Mouse (Mus musculus): ENCODE data around the gene Edc3. TPM values are rescaled to one million over a fixed set of nuclear protein-coding genes. Genes with fewer than 3 reads are reported as not detected.

Gene Edc3
- total and polyA plus RNA-seq, 2 experiments from 2014 or later, result 11.9 to 27.8 TPM

GRCm38 (mm10) chr9:57739863-57740262 lies 31.5 kb downstream of the Edc3 start:
- WGBS, result 93% methylated on average over 5 of the region's 5 CpGs
- H3K4me2 ChIP-seq (ENCODE audit: low read depth, low read length, poor library complexity, severe bottlenecking), result no peak overlapping the region
- no peaks in the 10 kb centered on the region for H3K4me1 ChIP-seq (ENCODE audit: insufficient read depth, low read length)
- no peak for DNase-seq (ENCODE audit: low spot score)
- TF ChIP-seq CTCF (IDR thresholded peaks at IDR 0.05), result no peak
- peaks cover 14% of the 10 kb centered on the region for H3K36me3 ChIP-seq (ENCODE audit: insufficient read depth, low read length)
- H3K27me3 ChIP-seq (ENCODE audit: insufficient read depth, low read length), result no peaks in the 10 kb centered on the region
- no peak overlapping the region for H3K27ac ChIP-seq (ENCODE audit: low read depth, low read length)
- no peak for ATAC-seq (ENCODE audit: low FRiP score)
- H3K4me3 ChIP-seq (ENCODE audit: low read depth, low read length), result no peak overlapping the region
- no peaks in the 10 kb centered on the region for H3K9me3 ChIP-seq (ENCODE audit: low read length)
- H3K9ac ChIP-seq (replicated peaks; ENCODE audit: low read length, poor library complexity, severe bottlenecking), result no peak overlapping the region

DNA sequence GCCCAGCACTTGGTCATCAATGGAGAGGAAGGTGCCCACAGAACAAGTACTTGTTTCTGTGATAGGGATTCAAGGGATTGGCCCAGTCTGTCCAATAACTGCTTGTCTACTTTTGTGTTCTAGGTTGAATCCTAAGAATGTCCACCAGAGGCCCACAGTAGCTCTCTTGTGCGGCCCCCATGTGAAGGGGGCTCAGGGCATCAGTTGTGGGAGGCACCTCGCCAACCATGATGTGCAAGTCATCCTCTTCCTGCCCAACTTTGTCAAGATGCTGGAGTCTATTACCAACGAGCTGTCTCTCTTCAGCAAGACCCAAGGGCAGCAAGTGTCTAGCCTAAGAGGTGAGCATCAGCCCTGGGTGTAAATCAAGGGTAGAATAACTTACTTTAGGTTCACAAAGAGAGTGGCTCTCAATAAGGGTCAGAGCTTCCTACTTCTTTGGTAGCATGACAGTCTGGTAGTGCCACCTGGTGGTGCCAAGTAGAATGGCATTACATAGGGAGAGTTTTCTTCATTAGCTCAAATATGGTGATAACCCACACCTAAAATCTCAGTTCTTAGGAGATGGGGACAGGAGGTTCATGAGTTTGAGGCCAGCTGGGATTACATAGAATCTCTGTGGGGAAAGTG lies 36.2 kb downstream of the Edc3 start:
- H3K9me3 ChIP-seq (ENCODE audit: low read length), result no peaks in the 10 kb centered on the region
- no peak overlapping the region for H3K9ac ChIP-seq (replicated peaks; ENCODE audit: low read length, poor library complexity, severe bottlenecking)
- DNase-seq (ENCODE audit: low spot score) (peak; percentile 79), ATAC-seq (ENCODE audit: low FRiP score) (no peak)
- peak; percentile 96 for TF ChIP-seq CTCF (IDR thresholded peaks at IDR 0.05)
- H3K27me3 ChIP-seq (ENCODE audit: insufficient read depth, low read length), result no peaks in the 10 kb centered on the region
- WGBS, result 71% methylated on average over 3 of the region's 3 CpGs
- H3K36me3 ChIP-seq (ENCODE audit: insufficient read depth, low read length), result peaks cover 48% of the 10 kb centered on the region
- no peak overlapping the region for H3K4me3 ChIP-seq (ENCODE audit: low read depth, low read length)
- no peaks in the 10 kb centered on the region for H3K4me1 ChIP-seq (ENCODE audit: insufficient read depth, low read length)
- H3K27ac ChIP-seq (ENCODE audit: low read depth, low read length), result no peak overlapping the region
- H3K4me2 ChIP-seq (ENCODE audit: low read depth, low read length, poor library complexity, severe bottlenecking), result no peak overlapping the region

DNA sequence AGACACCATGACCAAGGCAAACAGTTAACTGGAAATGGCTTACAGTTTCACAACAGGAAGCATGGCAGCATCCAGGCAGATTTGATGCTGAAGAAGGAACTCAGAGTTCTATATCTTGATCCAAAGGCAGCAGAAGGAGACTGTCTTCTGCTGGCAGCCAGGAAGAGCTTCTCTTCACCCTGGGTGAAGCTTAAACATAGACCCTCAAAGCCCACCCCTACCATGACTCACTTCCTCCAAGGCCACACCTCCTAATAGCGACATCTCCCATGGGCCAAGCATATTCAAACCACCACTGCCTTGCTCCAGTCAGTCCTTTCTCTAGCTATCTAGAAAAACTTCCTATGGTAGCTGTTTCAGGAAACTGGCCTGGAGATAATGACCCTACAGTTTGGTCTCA lies 38.7 kb downstream of the Edc3 start:
- no peak overlapping the region for H3K4me3 ChIP-seq (ENCODE audit: low read depth, low read length)
- ATAC-seq (ENCODE audit: low FRiP score), result no peak
- H3K9ac ChIP-seq (replicated peaks; ENCODE audit: low read length, poor library complexity, severe bottlenecking), result no peak overlapping the region
- H3K4me1 ChIP-seq (ENCODE audit: insufficient read depth, low read length), result no peaks in the 10 kb centered on the region
- WGBS, result 67% methylated on average over 1 of the region's 1 CpGs
- no peaks in the 10 kb centered on the region for H3K9me3 ChIP-seq (ENCODE audit: low read length)
- no peak overlapping the region for H3K4me2 ChIP-seq (ENCODE audit: low read depth, low read length, poor library complexity, severe bottlenecking)
- H3K36me3 ChIP-seq (ENCODE audit: insufficient read depth, low read length), result peaks cover 58% of the 10 kb centered on the region
- no peak for TF ChIP-seq CTCF (IDR thresholded peaks at IDR 0.05)
- DNase-seq (ENCODE audit: low spot score), result no peak
- no peaks in the 10 kb centered on the region for H3K27me3 ChIP-seq (ENCODE audit: insufficient read depth, low read length)
- no peak overlapping the region for H3K27ac ChIP-seq (ENCODE audit: low read depth, low read length)

DNA sequence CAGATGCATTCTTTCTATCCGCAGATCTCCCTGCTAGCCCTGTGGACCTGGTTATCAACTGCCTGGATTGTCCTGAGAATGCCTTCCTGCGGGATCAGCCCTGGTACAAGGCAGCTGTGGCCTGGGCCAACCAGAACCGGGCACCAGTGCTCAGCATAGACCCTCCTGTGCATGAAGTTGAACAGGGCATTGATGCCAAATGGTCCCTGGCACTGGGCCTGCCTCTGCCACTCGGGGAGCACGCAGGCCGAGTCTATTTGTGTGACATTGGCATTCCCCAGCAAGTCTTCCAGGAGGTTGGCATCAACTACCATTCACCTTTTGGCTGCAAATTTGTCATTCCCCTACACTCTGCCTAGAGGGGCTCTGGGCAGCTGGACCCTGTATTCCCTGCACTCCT lies 39.8 kb downstream of the Edc3 start:
- DNase-seq (ENCODE audit: low spot score) (peak; percentile 27), ATAC-seq (ENCODE audit: low FRiP score) (no peak)
- H3K9me3 ChIP-seq (ENCODE audit: low read length), result no peaks in the 10 kb centered on the region
- no peak overlapping the region for H3K27ac ChIP-seq (ENCODE audit: low read depth, low read length)
- 83% methylated on average over 6 of the region's 6 CpGs for WGBS
- H3K9ac ChIP-seq (replicated peaks; ENCODE audit: low read length, poor library complexity, severe bottlenecking), result no peak overlapping the region
- no peak overlapping the region for H3K4me2 ChIP-seq (ENCODE audit: low read depth, low read length, poor library complexity, severe bottlenecking)
- H3K4me1 ChIP-seq (ENCODE audit: insufficient read depth, low read length), result no peaks in the 10 kb centered on the region
- peaks cover 68% of the 10 kb centered on the region for H3K36me3 ChIP-seq (ENCODE audit: insufficient read depth, low read length)
- no peaks in the 10 kb centered on the region for H3K27me3 ChIP-seq (ENCODE audit: insufficient read depth, low read length)
- H3K4me3 ChIP-seq (ENCODE audit: low read depth, low read length), result no peak overlapping the region
- TF ChIP-seq CTCF (IDR thresholded peaks at IDR 0.05), result no peak

DNA sequence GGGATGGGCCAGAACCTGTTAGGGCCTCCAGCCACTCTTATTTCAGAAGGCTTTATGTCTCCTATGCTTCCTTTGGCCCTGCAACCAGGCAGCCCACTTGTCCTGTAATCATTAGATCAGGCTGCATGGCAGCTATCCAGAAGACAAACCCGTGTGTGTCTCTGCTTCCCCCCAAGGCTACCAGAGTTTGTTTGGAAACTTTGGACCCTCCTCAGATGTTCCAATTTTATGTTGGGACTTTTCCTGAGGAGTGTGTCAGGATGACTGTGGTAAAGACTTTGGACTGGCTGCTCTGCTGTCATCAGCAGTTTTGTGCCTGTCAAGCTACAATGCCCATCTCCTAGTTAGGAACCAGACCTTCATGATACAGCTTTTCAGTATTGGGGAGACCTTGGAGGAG lies 40.5 kb downstream of the Edc3 start:
- no peak overlapping the region for H3K27ac ChIP-seq (ENCODE audit: low read depth, low read length)
- ATAC-seq (ENCODE audit: low FRiP score) (no peak), DNase-seq (ENCODE audit: low spot score) (no peak)
- WGBS, result 76% methylated on average over 1 of the region's 1 CpGs
- H3K4me1 ChIP-seq (ENCODE audit: insufficient read depth, low read length), result no peaks in the 10 kb centered on the region
- no peaks in the 10 kb centered on the region for H3K9me3 ChIP-seq (ENCODE audit: low read length)
- no peak overlapping the region for H3K4me3 ChIP-seq (ENCODE audit: low read depth, low read length)
- H3K9ac ChIP-seq (replicated peaks; ENCODE audit: low read length, poor library complexity, severe bottlenecking), result no peak overlapping the region
- H3K27me3 ChIP-seq (ENCODE audit: insufficient read depth, low read length), result no peaks in the 10 kb centered on the region
- H3K4me2 ChIP-seq (ENCODE audit: low read depth, low read length, poor library complexity, severe bottlenecking), result no peak overlapping the region
- H3K36me3 ChIP-seq (ENCODE audit: insufficient read depth, low read length), result peaks cover 75% of the 10 kb centered on the region
- TF ChIP-seq CTCF (IDR thresholded peaks at IDR 0.05), result no peak

- H3K9ac ChIP-seq (replicated peaks; ENCODE audit: low read length, poor library complexity, severe bottlenecking), result no peak overlapping the region
- H3K4me3 ChIP-seq (ENCODE audit: low read depth, low read length), result no peak overlapping the region
- WGBS, result 93% methylated on average over 7 of the region's 7 CpGs
- no peaks in the 10 kb centered on the region for H3K27me3 ChIP-seq (ENCODE audit: insufficient read depth, low read length)
- peaks cover 87% of the 10 kb centered on the region for H3K36me3 ChIP-seq (ENCODE audit: insufficient read depth, low read length)
- H3K4me1 ChIP-seq (ENCODE audit: insufficient read depth, low read length), result no peaks in the 10 kb centered on the region
- no peaks in the 10 kb centered on the region for H3K9me3 ChIP-seq (ENCODE audit: low read length)
- no peak for TF ChIP-seq CTCF (IDR thresholded peaks at IDR 0.05)
- DNase-seq (ENCODE audit: low spot score), result no peak
- H3K4me2 ChIP-seq (ENCODE audit: low read depth, low read length, poor library complexity, severe bottlenecking), result no peak overlapping the region
- 0 out of 2 replicates have a peak, but pooled peaks have one; percentile 13 for ATAC-seq (ENCODE audit: low FRiP score)
- H3K27ac ChIP-seq (ENCODE audit: low read depth, low read length), result no peak overlapping the region
Measured at GRCm38 (mm10) chr9:57750901-57751300, 42.6 kb downstream of the Edc3 start.

Measured in midbrain, postnatal 0 days (tissue).